Mouse (Mus musculus) liver, postnatal 0 days (tissue): Measurements from ENCODE around the gene Gm20388.

ENCODE experiments used
- CTCF ChIP-seq: sonication (generic); IDR thresholded peaks from 2 replicates; pipeline ENCODE4 v1.5.1; 2016; ENCODE audit warnings: antibody characterized with exemption, low read depth
- EP300 ChIP-seq: IDR thresholded peaks from 2 replicates; pipeline ENCODE4 v1.6.1; 2016; ENCODE audit warnings: antibody characterized with exemption, low read depth, mild to moderate bottlenecking

GRCm38 (mm10) chr8:123884721-123885565 is 3974.3 kb downstream of the Gm20388 start:
- TF ChIP-seq CTCF (no peak), EP300 (no peak)
